Mouse (Mus musculus): Measurements from ENCODE around the gene Myo1e. TPM values are rescaled to one million over a fixed set of nuclear protein-coding genes. Genes with fewer than 3 reads are reported as not detected.

Gene Myo1e
- total RNA-seq, 2 experiments from 2014 or later: 14.4 to 15.2 TPM

DNA sequence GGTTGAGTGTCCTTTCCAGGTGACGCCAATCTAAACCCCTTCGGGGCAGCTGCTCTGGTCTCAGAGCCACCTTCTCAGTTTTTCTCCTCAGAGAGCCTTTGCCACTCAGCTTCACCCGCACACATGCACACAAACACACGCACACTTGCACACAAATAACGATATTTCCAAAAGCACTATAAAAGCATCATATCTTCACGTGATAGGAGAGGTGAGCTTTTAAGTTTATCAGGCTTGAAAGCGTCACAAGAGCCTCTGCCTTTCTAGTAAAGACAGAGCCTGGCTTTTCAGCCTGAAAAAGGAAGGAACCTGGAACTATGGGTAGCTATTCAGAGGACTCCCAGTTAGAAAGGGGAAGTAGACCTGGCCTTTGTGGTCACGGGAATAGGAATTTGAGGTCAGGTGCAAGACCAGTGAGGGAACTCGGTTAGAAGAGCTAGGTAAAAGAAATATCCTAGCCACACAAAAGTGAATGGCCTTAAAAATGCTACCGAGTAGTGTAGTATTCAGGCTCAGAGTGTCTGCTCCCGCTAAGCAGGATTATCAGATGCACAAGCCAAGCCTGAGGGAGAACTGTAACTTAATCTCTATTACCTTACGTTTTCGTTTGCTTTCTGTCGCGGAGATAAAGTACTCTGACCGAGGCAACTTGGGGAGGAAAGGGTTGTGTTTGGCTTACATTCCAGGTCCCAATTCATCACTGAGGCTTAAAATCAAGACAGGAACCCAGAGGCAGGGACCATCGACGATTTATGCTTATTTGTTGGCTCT, 178.0 kb downstream of the Myo1e start:
- DNase-seq: no peak
- intact Hi-C loops (cut with DNase I; ENCODE audit: low total_unique reads): no loop called here

DNA sequence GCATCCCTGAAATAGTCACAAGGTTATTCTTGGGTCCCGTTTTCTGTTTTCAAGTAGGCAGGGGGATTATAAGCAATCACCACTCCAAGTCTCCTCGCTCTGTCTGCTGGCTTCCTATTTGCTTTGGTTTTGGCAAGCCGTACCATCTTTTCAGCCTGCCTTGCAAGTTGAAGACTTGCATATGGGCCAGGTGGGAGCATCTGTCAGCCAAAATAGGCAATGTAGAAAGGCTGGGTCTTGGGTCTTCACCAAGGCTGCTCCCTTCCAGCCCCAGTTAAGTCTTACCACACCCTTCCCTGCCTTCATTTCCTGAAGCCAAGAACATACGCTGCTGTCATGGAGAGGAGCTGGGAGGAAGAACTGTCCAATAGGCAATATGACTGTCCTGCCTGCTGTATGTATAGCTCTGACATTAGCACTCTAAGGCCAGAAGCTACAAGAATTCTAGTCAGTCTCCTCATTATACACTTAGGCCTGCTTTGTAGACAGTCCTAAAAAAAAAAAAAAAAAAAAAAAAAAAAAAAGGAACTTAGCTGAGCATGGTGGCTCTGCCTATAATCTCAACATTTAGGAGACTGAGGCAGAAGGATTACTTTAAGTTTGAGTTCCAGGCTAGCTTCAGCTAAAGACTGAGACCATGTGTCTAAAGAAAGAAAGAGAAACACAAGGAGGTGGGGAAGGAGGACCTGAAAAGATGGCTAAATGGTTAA, 180.4 kb downstream of the Myo1e start:
- DNase-seq: peak; percentile 46
- intact Hi-C loops (cut with DNase I; ENCODE audit: low total_unique reads): no loop called here

- intact Hi-C loops (cut with DNase I; ENCODE audit: low total_unique reads): no loop called here
- peak; percentile 48 for DNase-seq
Measured at GRCm38 (mm10) chr9:70389548-70389947, 182.4 kb downstream of the Myo1e start.

GRCm38 (mm10) chr9:70391042-70391441, 183.9 kb downstream of the Myo1e start:
- intact Hi-C loops (cut with DNase I; ENCODE audit: low total_unique reads): loop anchor here (10.0 kb wide), 1 partner anchor 286 kb away; no protein-coding TSS in a partner anchor
- no peak for DNase-seq

GRCm38 (mm10) chr9:70391660-70392562, 184.8 kb downstream of the Myo1e start:
- DNase-seq: no peak
- intact Hi-C loops (cut with DNase I; ENCODE audit: low total_unique reads): loop anchor here (10.0 kb wide), 1 partner anchor 287 kb away; no protein-coding TSS in a partner anchor

DNA sequence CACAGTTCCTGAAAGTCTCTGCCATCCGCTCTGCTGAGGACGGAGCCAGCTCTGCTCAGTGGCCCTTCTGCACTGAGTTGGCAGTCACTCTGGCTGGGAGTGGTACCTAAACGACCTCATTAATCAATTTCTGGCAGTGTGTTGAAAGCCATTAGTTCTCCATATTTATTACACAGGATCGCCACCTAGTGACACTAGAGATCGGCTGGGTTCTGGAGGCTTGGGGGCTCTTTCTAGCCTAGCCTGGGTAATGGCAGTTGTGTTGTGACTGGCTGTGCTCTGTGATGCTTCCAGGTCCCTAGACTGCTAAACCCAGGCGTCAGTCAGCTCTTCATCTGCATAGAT, 185.4 kb downstream of the Myo1e start:
- DNase-seq: peak; percentile 30

DNA sequence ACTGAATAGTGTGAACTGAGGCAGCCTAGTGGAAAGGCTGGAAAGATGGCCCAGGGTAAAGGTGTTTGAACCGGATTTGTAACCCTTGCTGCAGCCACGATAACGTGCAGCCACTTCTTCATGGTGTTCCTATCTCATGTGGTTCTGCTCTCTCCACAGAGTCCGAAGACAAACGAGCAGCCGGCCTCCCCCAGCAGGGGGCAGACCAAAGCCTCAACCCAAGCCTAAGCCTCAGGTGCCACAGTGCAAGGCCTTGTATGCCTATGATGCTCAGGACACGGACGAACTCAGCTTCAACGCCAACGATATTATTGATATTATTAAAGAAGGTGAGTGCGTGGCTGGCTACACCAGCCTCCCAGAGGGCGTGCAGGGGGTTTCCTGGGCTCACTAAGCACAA, 188.5 kb downstream of the Myo1e start:
- intact Hi-C loops (cut with DNase I; ENCODE audit: low total_unique reads): loop anchor here (10.0 kb wide), 1 partner anchor 291 kb away; no protein-coding TSS in a partner anchor
- DNase-seq: no peak

More for the DNA sequence above, 185.4 kb downstream of the Myo1e start:
- intact Hi-C loops (cut with DNase I; ENCODE audit: low total_unique reads): loop anchor here (10.0 kb wide), 1 partner anchor 288 kb away; no protein-coding TSS in a partner anchor

DNA sequence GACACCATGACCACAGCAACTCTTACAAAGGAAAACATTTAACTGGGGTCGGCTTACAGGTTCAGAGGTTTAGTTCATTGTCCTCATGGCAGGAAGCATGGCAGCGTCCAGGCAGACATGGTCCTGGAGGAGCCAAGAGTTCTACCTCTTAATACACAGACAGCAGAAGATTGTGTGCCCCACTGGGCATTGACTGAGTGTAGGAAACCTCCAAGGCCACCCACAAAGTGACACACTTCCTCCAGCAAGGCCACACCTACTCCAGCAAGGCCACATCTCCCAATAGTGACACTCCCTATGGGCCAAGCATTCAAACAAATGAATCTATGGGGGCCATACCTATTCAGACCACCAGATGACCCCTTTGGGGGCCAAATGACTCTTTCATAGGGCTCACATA, 188.9 kb downstream of the Myo1e start:
- DNase-seq: no peak
- intact Hi-C loops (cut with DNase I; ENCODE audit: low total_unique reads): loop anchor here (10.0 kb wide), 1 partner anchor 291 kb away; no protein-coding TSS in a partner anchor

DNA sequence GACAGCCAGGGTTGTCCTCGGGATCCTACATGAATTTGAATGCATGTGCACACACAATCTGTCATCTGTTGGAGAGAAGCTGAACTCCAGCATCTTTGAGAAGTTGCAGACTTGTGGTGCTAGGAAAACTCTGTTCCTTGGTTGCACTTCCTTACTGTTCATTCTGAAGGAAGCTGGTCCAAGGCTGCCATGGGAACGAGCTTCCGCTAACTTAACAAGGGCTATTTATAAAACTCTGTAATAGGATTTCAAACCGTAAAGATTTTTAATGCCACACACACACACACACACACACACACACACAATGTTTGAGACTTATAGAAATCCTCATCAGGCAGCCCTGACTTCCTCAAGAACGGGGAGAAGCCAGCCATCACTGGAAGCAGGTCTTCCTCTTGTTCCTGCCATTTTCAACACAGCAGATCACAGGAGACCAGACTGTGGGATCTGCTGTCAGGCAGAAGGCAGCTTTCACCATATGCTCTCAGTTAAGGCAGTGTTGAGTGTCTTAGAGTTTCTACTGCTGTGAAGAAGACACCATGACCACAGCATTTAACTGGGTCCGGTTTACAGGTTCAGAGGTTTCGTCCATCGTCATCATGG, 194.9 kb downstream of the Myo1e start:
- intact Hi-C loops (cut with DNase I; ENCODE audit: low total_unique reads): no loop called here
- DNase-seq: no peak

DNA sequence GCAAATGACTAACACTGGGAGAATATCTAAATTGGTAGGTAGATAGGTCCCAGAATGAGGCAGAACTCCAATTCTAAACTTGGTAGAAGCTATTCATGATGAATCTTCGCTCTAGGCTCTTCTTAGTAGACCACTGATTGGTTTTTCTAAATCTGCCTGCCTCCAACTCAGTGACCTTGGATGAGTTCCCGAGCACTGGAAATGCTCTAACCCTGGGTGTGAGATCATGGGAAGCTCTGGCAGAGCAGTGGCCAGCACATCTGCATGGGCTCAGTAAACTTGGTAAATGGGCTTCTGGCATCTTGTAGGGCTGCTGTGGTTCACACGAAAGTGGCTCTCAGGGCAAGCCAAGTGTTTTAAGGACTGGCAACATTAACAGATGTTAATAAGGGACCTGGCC, 199.4 kb downstream of the Myo1e start:
- intact Hi-C loops (cut with DNase I; ENCODE audit: low total_unique reads): no loop called here
- DNase-seq: no peak

GRCm38 (mm10) chr9:70408791-70409190, 201.6 kb downstream of the Myo1e start:
- no peak for DNase-seq
- intact Hi-C loops (cut with DNase I; ENCODE audit: low total_unique reads): no loop called here

DNA sequence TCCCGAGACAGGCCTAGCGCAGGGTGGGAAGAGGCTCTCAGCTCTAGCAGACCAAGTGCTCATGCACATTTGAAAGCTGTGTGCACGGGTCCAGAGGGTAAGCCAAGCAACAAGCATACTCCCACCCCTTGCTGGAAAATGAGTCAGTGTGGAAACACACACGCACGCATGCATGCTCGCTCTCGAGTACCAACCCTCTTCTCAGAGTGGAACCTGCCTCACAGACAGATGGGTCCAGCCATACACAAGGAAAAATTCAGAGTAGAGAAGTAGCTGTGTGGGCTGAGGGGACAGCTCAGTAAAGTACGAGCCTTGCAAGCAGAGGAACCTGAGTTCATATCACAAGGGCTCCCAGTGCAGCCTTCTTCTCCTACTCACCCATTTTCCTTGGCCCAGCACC, 202.6 kb downstream of the Myo1e start:
- intact Hi-C loops (cut with DNase I; ENCODE audit: low total_unique reads): no loop called here
- no peak for DNase-seq

DNA sequence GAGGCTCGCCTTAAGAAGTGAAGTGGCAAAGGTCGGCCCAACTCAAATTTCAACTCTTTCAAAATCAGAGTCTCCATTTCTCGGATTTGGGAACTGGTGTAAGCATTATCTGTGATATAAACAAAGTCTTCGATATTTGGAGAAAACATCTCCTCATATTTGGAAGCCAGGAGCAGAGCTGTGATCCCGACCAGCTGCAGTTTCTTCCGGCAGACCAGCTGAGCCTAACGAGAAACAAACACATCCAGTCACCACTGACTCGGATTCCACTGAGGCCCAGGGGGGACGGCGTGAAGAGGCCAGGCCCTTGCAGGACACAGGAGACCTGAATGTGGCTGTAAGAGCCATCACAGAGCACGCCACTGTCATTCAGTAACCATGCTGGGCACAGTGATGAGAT, 203.5 kb downstream of the Myo1e start:
- intact Hi-C loops (cut with DNase I; ENCODE audit: low total_unique reads): no loop called here
- DNase-seq: no peak

- no peak for DNase-seq
- intact Hi-C loops (cut with DNase I; ENCODE audit: low total_unique reads): no loop called here
Measured at GRCm38 (mm10) chr9:70413038-70413437, 205.9 kb downstream of the Myo1e start.

GRCm38 (mm10) chr9:70416412-70416811, 209.3 kb downstream of the Myo1e start:
- no peak for DNase-seq
- intact Hi-C loops (cut with DNase I; ENCODE audit: low total_unique reads): no loop called here

- intact Hi-C loops (cut with DNase I; ENCODE audit: low total_unique reads): no loop called here
- peak; percentile 88 for DNase-seq
Measured at GRCm38 (mm10) chr9:70421257-70422056, 214.3 kb downstream of the Myo1e start, which contains the start of gene Ccnb2. Gene Ccnb2 (minus strand): TSS chr9:70421547.

- no peak for DNase-seq
- intact Hi-C loops (cut with DNase I; ENCODE audit: low total_unique reads): no loop called here
Measured at GRCm38 (mm10) chr9:70422661-70423060, 215.5 kb downstream of the Myo1e start.

GRCm38 (mm10) chr9:70439959-70440358, 232.8 kb downstream of the Myo1e start:
- intact Hi-C loops (cut with DNase I; ENCODE audit: low total_unique reads): no loop called here
- no peak for DNase-seq

DNA sequence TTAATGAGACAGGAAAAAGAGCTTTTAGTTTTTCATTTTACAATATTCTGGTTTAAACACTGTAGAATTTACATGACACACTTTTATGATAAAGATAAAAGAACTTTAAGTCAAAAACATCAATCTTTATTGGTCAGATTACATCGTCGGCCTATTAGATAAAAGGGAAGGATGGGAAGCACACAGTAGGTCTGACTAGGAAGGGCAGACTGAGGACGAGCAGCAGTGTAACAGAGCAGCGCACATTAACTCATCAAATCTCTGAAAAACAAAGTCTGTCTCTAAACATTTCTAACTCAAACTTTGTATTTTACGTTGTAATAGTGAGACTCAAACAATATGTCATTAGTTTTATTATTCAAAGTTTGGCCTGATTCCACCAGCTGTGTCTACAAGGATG, 241.9 kb downstream of the Myo1e start:
- DNase-seq: no peak
- intact Hi-C loops (cut with DNase I; ENCODE audit: low total_unique reads): no loop called here
